Mouse (Mus musculus): ENCODE measurements at regions not wholly inside any gene's neighbourhood (a gene's known extent, or its start where the extent isn't known, plus 50 kb on each side); places are given as distances from the start of the nearest gene placed in this dataset.
"Not testable (repeated sequence)": the region's sequence is repeated elsewhere in the genome, so short reads cannot be mapped to it uniquely, and the experiment has no call there.

DNA sequence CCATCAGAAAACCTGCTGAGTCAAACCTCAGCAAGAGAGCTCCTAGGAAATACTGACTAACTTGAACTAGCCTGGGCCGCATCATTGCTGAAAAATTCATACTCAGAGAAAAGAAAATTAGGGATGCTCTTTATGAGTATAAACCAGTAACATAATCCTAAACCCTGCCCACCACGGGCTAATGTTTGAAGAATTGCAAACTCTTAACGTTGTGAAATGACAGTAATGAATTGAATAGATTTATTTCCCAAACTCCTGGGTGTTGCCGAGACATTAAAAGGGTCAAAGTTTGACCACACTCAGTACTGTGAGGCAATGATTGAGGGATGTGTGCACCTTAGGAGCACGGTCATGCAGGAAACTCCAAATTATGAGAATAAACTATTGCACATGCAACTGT lies 125.3 kb downstream of the Gipc2 start:
- no peak overlapping the region for H3K27ac ChIP-seq (ENCODE audit: insufficient read depth, low read length)
- no peak for TF ChIP-seq CTCF (IDR thresholded peaks at IDR 0.05; ENCODE audit: extremely low read depth, insufficient read depth, low read length)
- TF ChIP-seq POLR2A (IDR thresholded peaks at IDR 0.05; ENCODE audit: extremely low read depth, insufficient read depth, low read length) = no peak
- no peak overlapping the region for H3K4me3 ChIP-seq (ENCODE audit: insufficient read depth, low read length)

DNA sequence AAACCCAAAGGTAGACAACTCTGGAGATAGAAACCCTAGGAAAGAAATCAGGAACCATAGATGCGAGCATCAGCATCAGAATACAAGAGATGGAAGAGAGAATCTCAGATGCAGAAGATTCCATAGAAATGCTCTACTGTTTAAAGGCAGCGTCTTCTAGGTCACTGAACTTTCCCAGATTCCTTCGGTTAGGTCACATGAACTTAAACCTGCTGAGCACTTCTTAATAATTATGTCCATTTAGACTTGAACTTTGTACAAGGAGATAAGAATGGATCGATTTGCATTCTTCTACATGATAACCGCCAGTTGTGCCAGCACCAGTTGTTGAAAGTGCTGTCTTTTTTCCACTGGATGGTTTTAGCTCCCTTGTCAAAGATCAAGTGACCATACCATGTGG lies 129.2 kb downstream of the Gipc2 start:
- not testable (repeated sequence) for H3K27ac ChIP-seq (ENCODE audit: insufficient read depth, low read length); H3K4me3 ChIP-seq (ENCODE audit: insufficient read depth, low read length); H3K4me1 ChIP-seq (ENCODE audit: control insufficient read depth, insufficient read depth, low read length)

More for the DNA sequence above, 125.3 kb downstream of the Gipc2 start:
- H3K4me1 ChIP-seq (ENCODE audit: control insufficient read depth, insufficient read depth, low read length) = no peaks in the 10 kb centered on the region

DNA sequence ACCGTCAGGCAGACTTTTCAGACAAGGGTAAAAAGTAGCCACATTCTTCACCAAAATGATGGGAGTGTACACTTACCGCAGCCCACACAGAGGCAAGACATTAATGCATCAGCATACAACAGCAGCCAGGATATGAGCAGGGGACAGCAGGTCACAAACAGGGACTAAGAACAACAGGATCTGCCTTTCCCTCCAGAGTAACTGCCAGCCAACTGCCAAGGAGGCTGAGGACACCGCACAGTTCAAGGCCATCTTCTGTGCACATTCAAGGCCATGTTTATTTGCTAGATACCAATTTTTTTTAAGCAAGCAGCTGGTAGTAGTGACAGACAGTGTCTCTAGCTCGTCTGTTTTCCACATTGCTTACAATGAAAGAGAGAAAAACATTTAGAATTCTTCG lies 130.6 kb downstream of the Gipc2 start:
- TF ChIP-seq POLR2A (IDR thresholded peaks at IDR 0.05; ENCODE audit: extremely low read depth, insufficient read depth, low read length) (no peak), CTCF (IDR thresholded peaks at IDR 0.05; ENCODE audit: extremely low read depth, insufficient read depth, low read length) (no peak)
- Histone ChIP-seq H3K27ac (ENCODE audit: insufficient read depth, low read length) (no peak overlapping the region), H3K4me3 (ENCODE audit: insufficient read depth, low read length) (no peak overlapping the region), H3K4me1 (ENCODE audit: control insufficient read depth, insufficient read depth, low read length) (no peaks in the 10 kb centered on the region)

DNA sequence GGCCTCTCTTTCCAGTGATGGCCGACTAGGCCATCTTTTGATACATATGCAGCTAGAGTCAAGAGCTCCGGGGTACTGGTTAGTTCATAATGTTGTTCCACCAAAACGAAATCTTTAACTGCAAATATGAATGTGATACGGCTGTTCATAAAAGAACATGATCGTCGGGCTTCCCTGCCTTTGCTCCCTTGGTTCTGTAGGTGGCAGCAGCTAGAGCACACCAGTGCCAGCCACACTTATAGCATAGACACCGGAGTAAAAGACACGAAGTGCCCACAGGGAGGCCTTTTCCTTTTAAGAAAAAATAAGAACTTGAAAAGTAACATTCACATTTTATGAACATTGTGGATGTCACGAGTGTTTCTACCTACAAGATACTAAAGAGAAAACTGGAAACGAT lies 131.3 kb downstream of the Gipc2 start:
- Histone ChIP-seq H3K27ac (ENCODE audit: insufficient read depth, low read length) (no peak overlapping the region), H3K4me3 (ENCODE audit: insufficient read depth, low read length) (no peak overlapping the region), H3K4me1 (ENCODE audit: control insufficient read depth, insufficient read depth, low read length) (no peaks in the 10 kb centered on the region)
- 0 out of 2 replicates have a peak, but pooled peaks have one; percentile 5 for TF ChIP-seq CTCF (IDR thresholded peaks at IDR 0.05; ENCODE audit: extremely low read depth, insufficient read depth, low read length)
- TF ChIP-seq POLR2A (IDR thresholded peaks at IDR 0.05; ENCODE audit: extremely low read depth, insufficient read depth, low read length) = no peak

DNA sequence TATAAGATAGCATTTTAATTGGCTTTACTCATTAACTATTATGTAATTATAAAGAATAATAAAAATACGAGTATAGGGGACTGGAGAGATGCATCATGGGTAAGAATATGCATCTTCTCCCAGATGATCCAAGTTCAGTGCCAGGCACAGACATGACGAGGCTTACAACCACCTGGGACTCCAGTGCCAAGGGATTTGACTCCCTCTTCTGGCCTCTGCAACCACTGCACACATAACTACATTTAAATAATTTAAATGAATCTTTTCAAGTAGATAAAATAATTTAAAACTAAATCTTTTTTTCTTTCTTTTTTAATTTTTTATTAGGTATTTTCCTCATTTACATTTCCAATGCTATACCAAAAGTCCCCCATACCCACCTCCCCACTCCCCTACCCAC lies 131.8 kb downstream of the Gipc2 start:
- Histone ChIP-seq H3K27ac (ENCODE audit: insufficient read depth, low read length) (no peak overlapping the region), H3K4me1 (ENCODE audit: control insufficient read depth, insufficient read depth, low read length) (no peaks in the 10 kb centered on the region), H3K4me3 (ENCODE audit: insufficient read depth, low read length) (no peak overlapping the region)
- no peak for TF ChIP-seq POLR2A (IDR thresholded peaks at IDR 0.05; ENCODE audit: extremely low read depth, insufficient read depth, low read length)
- TF ChIP-seq CTCF (IDR thresholded peaks at IDR 0.05; ENCODE audit: extremely low read depth, insufficient read depth, low read length) = no peak

DNA sequence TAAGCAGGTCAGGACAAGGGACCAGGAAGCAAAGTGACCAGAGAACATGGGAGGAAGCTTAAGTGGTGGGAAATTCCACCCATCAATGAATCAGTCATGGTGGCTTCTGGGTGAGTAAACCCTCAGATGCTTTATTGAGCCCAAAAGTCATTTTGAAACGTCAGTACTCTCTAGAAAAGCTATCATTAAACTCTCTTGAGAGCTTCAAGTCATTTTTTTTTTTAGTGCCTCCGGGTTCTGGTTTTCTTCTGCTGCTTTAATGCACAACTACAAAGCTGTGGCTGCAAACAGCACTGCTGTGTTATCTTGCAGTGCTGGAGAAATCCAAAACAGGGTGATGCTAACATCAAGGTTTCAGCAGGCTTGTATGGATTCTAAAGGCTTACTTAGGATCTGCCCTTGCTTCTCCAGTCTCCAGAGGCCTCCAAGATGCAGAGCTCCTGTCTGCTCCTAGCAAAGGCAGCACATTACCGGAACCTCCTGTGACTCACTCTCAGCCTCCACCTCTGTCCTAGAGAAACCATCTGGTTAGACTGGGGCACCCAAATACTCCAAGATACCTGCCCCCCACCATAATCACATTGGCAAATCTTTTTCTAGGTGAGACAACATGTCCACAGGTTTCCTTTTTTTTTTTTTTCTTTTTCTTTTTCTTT lies 133.2 kb downstream of the Gipc2 start:
- TF ChIP-seq CTCF (IDR thresholded peaks at IDR 0.05; ENCODE audit: extremely low read depth, insufficient read depth, low read length) (no peak), POLR2A (IDR thresholded peaks at IDR 0.05; ENCODE audit: extremely low read depth, insufficient read depth, low read length) (no peak)
- no peak overlapping the region for H3K4me3 ChIP-seq (ENCODE audit: insufficient read depth, low read length)
- H3K27ac ChIP-seq (ENCODE audit: insufficient read depth, low read length) = no peak overlapping the region
- H3K4me1 ChIP-seq (ENCODE audit: control insufficient read depth, insufficient read depth, low read length) = no peaks in the 10 kb centered on the region

DNA sequence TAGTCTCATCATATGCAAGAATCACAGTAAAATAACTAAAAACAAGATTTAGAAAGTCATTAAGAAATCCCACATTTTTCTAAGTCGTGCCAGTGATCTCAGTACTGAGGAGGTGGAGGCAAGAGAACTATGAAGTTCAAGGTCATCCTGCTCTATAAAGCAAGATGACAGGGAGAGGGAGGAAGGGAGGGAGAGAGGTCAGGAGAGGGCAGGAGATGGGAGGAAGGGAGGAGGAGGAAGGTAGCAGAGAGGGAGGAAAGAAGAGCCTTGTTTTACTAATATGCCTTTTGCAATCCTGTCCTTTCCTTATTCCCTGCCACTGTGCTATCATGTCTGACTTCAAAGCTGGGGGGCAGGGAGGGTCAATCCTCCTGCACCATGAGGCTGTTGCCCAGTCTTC lies 137.3 kb downstream of the Gipc2 start:
- TF ChIP-seq CTCF (IDR thresholded peaks at IDR 0.05; ENCODE audit: extremely low read depth, insufficient read depth, low read length) (no peak), POLR2A (IDR thresholded peaks at IDR 0.05; ENCODE audit: extremely low read depth, insufficient read depth, low read length) (no peak)
- Histone ChIP-seq H3K27ac (ENCODE audit: insufficient read depth, low read length) (no peak overlapping the region), H3K4me3 (ENCODE audit: insufficient read depth, low read length) (no peak overlapping the region), H3K4me1 (ENCODE audit: control insufficient read depth, insufficient read depth, low read length) (no peaks in the 10 kb centered on the region)

DNA sequence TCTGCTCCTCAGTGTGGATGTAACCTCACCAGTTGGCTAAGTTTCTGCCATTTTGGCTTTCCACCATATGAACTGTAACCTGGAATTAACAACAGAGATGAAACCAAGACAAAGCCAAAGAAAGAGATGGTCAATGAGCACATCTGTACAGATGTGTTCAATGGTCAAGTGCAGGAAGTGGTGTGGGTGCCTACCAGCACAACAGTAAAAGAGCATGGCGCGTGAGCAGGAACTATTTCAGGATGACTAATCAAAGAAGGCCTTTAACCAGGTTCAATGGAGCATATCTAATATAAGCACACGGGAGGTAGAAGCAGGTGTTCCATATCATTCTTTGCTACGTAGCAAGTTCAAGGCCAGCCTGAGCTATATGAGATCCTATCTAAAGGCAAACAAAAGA lies 140.0 kb downstream of the Gipc2 start:
- H3K4me1 ChIP-seq (ENCODE audit: control insufficient read depth, insufficient read depth, low read length) = no peaks in the 10 kb centered on the region
- H3K4me3 ChIP-seq (ENCODE audit: insufficient read depth, low read length) = no peak overlapping the region
- no peak overlapping the region for H3K27ac ChIP-seq (ENCODE audit: insufficient read depth, low read length)
- TF ChIP-seq POLR2A (IDR thresholded peaks at IDR 0.05; ENCODE audit: extremely low read depth, insufficient read depth, low read length) (no peak), CTCF (IDR thresholded peaks at IDR 0.05; ENCODE audit: extremely low read depth, insufficient read depth, low read length) (no peak)

DNA sequence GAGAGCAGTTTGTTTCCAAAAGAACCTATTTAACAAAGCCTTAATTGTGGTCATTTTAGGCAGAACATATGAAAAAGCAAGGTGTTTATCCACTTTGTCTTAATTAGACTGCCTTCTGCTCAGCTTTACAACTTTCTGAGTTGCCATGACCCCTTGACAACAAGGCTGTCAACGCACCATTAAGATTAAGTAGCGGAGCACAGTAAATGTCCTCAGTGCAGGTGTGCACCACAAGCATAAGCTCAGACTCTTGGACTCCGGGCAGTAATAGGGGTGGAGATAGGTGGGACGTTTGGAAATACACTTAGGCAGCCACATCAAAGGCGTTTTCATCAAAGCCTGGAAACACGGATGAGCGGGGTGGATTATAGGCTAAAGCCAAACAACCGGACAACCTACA lies 140.9 kb downstream of the Gipc2 start:
- H3K4me1 ChIP-seq (ENCODE audit: control insufficient read depth, insufficient read depth, low read length) = no peaks in the 10 kb centered on the region
- no peak overlapping the region for H3K27ac ChIP-seq (ENCODE audit: insufficient read depth, low read length)
- no peak for TF ChIP-seq CTCF (IDR thresholded peaks at IDR 0.05; ENCODE audit: extremely low read depth, insufficient read depth, low read length)
- no peak for TF ChIP-seq POLR2A (IDR thresholded peaks at IDR 0.05; ENCODE audit: extremely low read depth, insufficient read depth, low read length)
- no peak overlapping the region for H3K4me3 ChIP-seq (ENCODE audit: insufficient read depth, low read length)

DNA sequence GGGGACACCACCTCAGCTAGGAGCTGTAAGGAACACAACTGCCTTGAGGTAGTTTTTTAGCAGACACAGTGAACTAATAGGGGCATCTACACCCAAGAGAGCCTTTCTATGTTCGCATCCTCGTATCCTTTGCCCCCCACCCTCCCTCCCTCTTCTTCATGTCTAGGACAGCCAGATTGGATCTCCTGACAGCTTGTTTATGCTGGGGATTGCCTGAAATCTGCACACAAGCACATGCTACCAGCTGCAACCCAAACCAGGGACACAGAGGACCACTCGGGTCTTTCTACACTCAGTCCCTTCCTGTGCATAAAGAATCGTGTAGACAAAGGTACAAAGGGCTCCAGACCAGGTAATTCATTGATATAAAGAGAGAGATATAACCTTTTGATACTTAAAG lies 159.3 kb downstream of the Gipc2 start:
- TF ChIP-seq POLR2A (IDR thresholded peaks at IDR 0.05; ENCODE audit: extremely low read depth, insufficient read depth, low read length) = no peak
- no peak for TF ChIP-seq CTCF (IDR thresholded peaks at IDR 0.05; ENCODE audit: extremely low read depth, insufficient read depth, low read length)

More for the DNA sequence above, 159.3 kb downstream of the Gipc2 start:
- H3K27ac ChIP-seq (ENCODE audit: insufficient read depth, low read length) = no peak overlapping the region
- H3K4me3 ChIP-seq (ENCODE audit: insufficient read depth, low read length) = no peak overlapping the region
- no peaks in the 10 kb centered on the region for H3K4me1 ChIP-seq (ENCODE audit: control insufficient read depth, insufficient read depth, low read length)

Measured in cortical plate, adult 2 months (tissue).